Mouse (Mus musculus): ENCODE data around the gene Gm49355.

Gm49355 gene

GRCm38 (mm10) chr14:12342458-12343131, 58.8 kb downstream of the Gm49355 start:
- in situ Hi-C loops (cut with MboI): no loop called here

DNA sequence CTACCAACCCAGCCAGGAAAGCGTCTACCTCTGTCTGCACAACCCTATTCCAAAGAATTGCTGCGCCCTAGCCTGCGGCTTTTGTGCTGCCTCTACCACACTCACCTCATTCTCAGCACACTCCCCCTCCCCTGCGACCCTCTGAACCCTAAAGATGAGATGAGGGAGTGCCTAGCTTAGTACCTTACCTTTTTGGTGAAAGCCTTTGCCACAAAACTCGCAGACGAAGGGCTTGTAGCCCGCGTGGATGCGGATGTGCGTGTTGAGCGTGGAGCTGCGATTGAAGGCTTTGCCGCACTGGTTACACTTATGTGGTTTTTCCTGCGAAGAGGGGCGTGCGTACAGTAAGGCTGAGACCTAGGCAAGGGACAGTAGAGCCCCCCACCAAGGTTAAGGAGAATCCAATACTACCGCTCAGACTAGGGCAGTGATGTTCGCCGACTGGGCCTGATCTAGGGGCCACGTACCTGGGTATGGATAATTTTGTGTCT, 59.7 kb downstream of the Gm49355 start:
- in situ Hi-C loops (cut with MboI): no loop called here

- in situ Hi-C loops (cut with MboI): no loop called here
These were observed 60.4 kb downstream of the Gm49355 start for GRCm38 (mm10) chr14:12344061-12344745.

DNA sequence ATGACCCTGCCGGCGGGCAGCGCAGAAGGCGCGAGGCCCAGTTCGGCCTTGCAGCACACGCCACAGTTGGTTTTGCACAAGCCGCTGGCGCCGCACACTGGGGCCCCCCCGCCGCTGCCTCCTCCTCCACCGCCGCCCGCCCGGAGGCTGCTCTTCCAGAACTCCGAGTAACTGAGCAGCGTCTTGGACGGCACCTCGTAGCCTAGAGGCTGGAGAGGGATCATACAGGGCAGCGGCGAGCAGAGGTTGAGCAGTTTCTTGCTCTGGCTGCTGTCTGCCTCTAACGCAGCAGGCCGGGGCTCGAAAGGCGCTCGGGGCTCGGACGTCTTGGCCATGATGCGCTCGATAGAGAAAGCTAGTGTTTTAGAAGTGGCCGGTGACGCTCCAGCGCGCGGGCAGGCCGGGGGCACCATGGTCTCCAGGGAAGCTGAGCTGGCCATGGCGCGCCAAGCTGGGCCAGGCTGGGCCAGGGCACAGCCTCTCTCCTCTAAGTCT, 61.0 kb downstream of the Gm49355 start:
- in situ Hi-C loops (cut with MboI): no loop called here

- in situ Hi-C loops (cut with MboI): no loop called here
These were observed 61.6 kb downstream of the Gm49355 start for GRCm38 (mm10) chr14:12345241-12345921.

- in situ Hi-C loops (cut with MboI): no loop called here
These were observed 62.5 kb downstream of the Gm49355 start for GRCm38 (mm10) chr14:12346011-12346864.

DNA sequence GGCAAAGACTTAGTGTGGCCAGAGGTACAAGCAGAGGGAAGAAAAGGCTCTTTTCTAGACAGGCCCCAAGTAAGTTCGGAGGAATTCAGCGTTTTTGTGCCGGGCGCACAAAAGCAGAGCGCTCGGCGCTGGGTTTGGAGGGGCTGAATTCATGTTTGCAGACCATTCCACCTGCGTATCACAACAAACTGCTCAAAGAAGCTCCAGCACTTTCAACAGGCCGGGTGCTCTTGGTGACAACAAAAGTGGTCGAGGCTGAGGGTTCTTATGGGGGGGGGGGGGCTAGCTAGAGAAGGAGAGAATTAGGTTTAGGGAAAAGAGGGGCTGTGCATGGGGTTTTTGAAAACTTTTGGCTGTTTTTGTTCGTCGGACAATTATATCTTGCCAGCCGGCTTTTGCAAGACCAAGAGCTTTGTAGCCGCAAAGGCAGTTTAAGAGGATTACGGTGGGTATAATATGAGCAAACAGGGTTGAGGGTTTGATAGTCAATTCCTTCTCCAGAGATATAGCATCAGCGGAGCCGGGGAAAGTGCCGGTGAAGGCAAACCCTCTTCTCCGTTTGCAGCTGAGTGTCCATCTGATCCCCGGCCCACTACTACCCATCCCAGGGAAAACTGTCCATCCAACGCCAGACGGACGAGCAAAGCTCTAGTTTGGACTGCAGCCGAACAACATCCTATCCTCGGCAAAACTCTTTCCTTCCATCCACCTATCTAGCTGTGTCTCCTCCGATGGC, 63.3 kb downstream of the Gm49355 start:
- in situ Hi-C loops (cut with MboI): no loop called here

GRCm38 (mm10) chr14:12348089-12348488, 64.3 kb downstream of the Gm49355 start, which contains the start of gene Fezf2:
Gene Fezf2, minus strand, starts transcription at chr14:12348189.
- in situ Hi-C loops (cut with MboI): no loop called here

DNA sequence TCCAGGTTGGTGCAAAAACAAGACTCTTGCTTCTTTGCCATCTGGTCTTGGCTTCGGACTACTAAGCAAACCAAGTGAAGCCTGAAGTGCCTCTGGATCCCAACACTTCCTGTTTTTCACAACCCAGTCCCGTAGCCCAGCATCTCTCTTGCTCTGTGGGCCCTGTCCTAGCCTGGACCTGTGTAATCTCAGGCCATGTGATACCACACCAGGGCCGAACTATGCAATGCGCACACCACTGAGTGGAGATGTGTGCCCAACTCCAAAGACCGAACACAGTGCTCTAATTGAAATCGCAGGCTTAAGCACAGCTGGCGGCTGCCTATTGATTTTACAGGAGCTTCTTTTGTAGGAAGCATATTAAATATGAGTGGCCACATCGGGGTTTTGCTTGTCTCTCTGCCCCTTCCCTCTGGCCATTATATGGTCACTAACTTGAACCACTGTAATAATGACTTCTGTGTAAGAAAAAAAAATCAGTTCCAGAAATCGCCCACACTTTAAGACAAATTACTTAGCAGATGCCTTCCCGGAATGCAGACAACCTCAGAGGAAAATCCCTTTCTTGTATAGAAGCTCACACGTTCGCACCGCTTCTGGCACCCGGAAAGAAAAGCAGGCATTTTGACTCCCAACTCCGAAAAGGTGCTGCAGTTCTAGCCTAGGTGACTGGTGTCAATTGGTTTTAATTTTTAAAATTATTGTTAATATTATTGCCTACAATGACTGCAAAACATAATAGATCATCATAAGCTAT, 65.7 kb downstream of the Gm49355 start:
- in situ Hi-C loops (cut with MboI): no loop called here

- in situ Hi-C loops (cut with MboI): no loop called here
These were observed 66.6 kb downstream of the Gm49355 start for GRCm38 (mm10) chr14:12350271-12350916.
